Mouse (Mus musculus) spleen, adult 12 weeks (tissue): ENCODE measurements at regions not wholly inside any gene's neighbourhood (a gene's known extent, or its start where the extent isn't known, plus 50 kb on each side); places are given as distances from the start of the nearest gene placed in this dataset.
"Not testable (repeated sequence)": the region's sequence is repeated elsewhere in the genome, so short reads cannot be mapped to it uniquely, and the experiment has no call there.

Experiments
- DNase-seq: peaks from one replicate; pipeline ENCODE4 v3.0.0; 2022; ENCODE audit warnings: low spot score

DNA sequence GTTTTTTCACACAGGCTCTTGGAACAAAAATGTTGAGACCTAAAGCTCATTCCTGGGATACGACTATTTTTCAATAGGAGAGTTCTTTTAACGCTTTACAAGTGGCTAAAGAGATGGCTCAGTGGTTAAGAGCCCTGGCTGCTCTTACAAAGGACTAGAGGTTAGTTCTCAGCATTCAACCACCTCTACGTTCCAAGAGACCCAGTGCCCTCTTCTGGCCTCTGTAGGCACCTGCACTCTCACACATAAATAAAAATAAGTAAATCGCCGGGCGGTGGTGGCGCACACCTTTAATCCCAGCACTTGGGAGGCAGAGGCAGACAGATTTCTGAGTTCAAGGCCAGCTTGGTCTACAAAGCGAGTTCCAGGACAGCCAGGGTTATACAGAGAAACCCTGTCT lies 70.5 kb upstream of the Rad23b start:
- not testable (repeated sequence) for DNase-seq

GRCm38 (mm10) chr4:55280706-55281105 lies 69.1 kb upstream of the Rad23b start:
- no peak for DNase-seq

GRCm38 (mm10) chr4:55281486-55282096 lies 68.3 kb upstream of the Rad23b start:
- no peak for DNase-seq

DNA sequence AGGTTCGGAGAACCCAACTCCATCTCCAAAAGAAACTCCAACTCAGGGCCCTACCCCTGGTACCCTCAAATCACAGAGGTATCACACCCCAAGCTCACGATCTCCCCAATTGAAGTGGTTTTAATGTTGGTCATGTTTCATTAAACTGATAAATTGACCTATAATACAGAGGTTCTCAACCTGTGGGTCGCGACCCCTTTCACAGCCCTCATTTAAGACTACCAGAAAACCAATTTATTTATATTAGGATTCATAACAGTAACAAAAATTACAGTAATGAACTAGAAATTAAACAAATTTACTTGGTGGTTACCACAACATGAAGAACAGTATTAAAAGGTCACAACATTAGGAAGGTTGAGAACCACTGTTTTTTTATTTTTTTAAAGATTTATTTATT lies 67.4 kb upstream of the Rad23b start:
- no peak for DNase-seq

- no peak for DNase-seq
These were observed 65.1 kb upstream of the Rad23b start for GRCm38 (mm10) chr4:55284722-55285225.

DNA sequence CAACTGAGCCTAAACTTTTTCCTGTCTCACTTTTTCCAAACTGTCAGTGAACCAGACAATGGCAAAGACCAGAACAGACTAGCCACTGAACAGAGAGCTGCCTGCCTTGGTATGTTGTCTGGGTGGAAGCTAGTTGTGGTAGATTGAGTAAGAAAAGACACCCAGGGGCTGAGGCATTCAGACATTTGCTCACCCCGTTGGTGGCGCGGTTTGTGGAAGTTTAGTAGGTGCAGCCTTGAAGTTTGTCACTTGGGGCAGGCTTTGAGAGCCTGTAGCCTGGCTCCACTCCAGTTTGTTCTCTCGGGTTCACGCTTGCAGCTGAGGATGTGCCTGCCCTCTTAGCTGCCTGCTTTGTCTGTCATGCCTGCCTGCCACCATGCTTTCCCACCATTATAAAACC lies 64.2 kb upstream of the Rad23b start:
- no peak for DNase-seq

- DNase-seq: no peak
These were observed 61.4 kb upstream of the Rad23b start for GRCm38 (mm10) chr4:55288456-55288855.

GRCm38 (mm10) chr4:55292277-55292676 lies 57.6 kb upstream of the Rad23b start:
- no peak for DNase-seq

DNA sequence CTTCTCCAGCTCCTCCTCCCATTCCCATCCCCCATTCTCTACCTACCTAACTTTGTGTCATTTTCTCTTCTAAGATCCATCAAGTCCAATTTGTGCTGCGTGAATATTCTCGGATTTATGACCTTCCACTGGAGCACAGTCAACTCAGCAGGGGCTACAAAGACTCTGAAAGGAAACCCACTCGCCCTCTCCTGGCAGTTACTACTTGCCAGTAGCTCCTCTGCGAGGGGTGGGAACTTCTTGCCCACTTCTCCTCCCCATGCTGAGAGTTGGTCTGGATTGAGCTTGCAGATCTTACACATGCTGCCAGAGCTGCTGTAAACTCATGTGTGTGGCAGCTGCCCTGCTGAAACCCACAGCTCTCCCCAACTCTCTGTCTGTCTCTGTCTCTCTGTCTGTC lies 57.1 kb upstream of the Rad23b start:
- no peak for DNase-seq

- DNase-seq: no peak
These were observed 56.3 kb upstream of the Rad23b start for GRCm38 (mm10) chr4:55293347-55294079.

DNA sequence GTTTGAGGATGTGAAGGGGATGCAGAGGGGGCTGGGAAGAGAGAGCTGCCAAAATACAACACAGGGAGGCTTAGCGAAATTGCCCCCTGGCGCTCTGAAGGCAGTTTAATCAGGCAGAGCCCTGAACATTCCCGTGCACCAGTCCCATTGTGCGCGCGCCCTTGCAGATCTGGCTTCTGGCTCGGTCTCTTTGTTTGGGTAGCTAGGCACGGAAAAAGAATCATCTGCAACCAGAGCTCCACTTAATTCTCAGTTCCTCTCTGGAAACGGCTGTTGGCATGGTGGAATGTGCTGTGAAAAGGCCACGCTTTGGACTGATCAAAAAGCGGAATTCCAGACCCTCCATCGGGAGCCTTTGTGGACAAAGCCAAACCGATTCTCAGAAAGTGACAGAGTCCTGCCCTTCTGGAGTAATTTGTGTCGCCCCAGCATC lies 55.6 kb upstream of the Rad23b start:
- no peak for DNase-seq

DNA sequence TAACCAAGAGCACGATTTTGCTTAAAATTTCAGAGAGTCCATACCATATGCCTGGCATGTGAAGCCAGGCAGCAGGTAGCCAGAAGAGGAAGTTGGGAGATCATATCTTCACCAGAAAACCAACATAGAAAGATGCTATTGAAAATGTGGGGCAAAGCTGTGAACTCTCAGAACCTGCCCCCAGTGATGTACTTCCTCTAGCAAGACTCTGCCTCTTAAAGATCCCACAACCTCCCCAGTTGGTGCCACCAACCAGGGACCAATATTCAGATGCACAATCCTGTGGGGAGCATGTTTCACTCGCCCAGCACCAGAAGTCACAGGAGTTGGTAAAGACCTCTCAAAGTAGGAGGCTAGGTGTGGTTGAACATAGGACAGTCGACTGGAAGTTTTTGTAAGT lies 52.0 kb upstream of the Rad23b start:
- no peak for DNase-seq
